ENCODE assay signal across 10 mouse cellular contexts in the genomic region with DNA sequence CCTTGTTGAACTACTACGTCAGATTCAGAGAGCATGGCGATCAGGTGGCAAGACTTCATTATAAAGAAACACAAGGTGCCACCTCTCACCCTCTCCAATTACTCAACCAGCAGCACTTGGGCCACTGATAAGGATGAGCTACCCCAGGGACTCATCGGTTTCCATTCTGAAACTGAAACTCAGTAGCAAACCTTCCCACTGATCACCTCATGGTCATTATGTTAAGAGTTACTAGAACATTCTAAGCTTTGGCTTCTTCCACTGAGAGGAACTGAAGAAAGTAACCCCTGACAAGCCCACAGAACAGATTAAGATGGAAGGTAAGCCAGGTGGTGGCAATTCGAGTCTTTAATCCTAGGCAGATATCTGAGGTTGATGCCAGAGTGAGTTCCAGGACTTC. TPM values are rescaled to one million over a fixed set of nuclear protein-coding genes. Genes with fewer than 3 reads are reported as not detected.
DNase-seq lines count a peak whose midpoint lies in the region; ATAC-seq lines count a peak whose summit lies in the region.
"Had no signal": no experiment of that assay in that cellular context is flagged by ENCODE, and none has a peak within 500 bp of the region (broad histone marks: within the 10 kb centered on the region; RNA-seq: fewer than 3 reads in every experiment).

No protein-coding gene starts in this region.

- H3K9me3 ChIP-seq in kidney, embryonic 14.5 days (ENCODE audit: control insufficient read depth, low read length): no peaks in the 10 kb centered on the region
- H3K9me3 ChIP-seq in embryonic facial prominence, embryonic 12.5 days: no peaks in the 10 kb centered on the region
- H3K9me3 ChIP-seq in hindbrain, embryonic 16.5 days (ENCODE audit: control insufficient read depth, low read length): no peaks in the 10 kb centered on the region
- no peaks in the 10 kb centered on the region for H3K9me3 ChIP-seq in midbrain, embryonic 15.5 days

- H3K4me2 ChIP-seq in kidney, embryonic 14.5 days (replicated peaks; ENCODE audit: low read depth, low read length): peak overlapping the region; percentile 70
- peak overlapping the region; percentile 92 for H3K4me2 ChIP-seq in embryonic facial prominence, embryonic 12.5 days (replicated peaks)
- peak overlapping the region; percentile 79 for H3K4me2 ChIP-seq in hindbrain, embryonic 16.5 days (ENCODE audit: low read length)
- peak overlapping the region; percentile 92 for H3K4me2 ChIP-seq in midbrain, embryonic 15.5 days

- no peak overlapping the region for H3K27ac ChIP-seq in kidney, embryonic 14.5 days (ENCODE audit: low read depth, low read length)
- H3K27ac ChIP-seq in embryonic facial prominence, embryonic 12.5 days: no peak overlapping the region
- no peak overlapping the region for H3K27ac ChIP-seq in hindbrain, embryonic 16.5 days (ENCODE audit: low read depth, low read length)
- no peak overlapping the region for H3K27ac ChIP-seq in midbrain, embryonic 15.5 days

- no peak for DNase-seq in kidney, adult 11 months
- DNase-seq in cerebellum, adult 9-11 months: no peak
- no peak for DNase-seq in right cerebral cortex, adult 18-20 months
- DNase-seq in embryo, embryonic 9.5 days (ENCODE audit: extremely low spot score): no peak
- DNase-seq: cerebellum, adult 11 months; heart, adult 11 months had no signal

- no peak overlapping the region for H3K4me3 ChIP-seq in kidney, embryonic 14.5 days (ENCODE audit: low read length)
- H3K4me3 ChIP-seq in embryonic facial prominence, embryonic 12.5 days: no peak overlapping the region
- no peak overlapping the region for H3K4me3 ChIP-seq in hindbrain, embryonic 16.5 days (ENCODE audit: low read length)
- peak overlapping the region; percentile 81; the same call in 1 of the 2 replicates for H3K4me3 ChIP-seq in midbrain, embryonic 15.5 days

- ATAC-seq in kidney, embryonic 14.5 days (ENCODE audit: low FRiP score, low TSS enrichment): no peak
- no peak for ATAC-seq in embryonic facial prominence, embryonic 12.5 days (ENCODE audit: insufficient number of reproducible peaks, insufficient read depth, low FRiP score, low TSS enrichment)
- ATAC-seq in hindbrain, embryonic 16.5 days: no peak
- no peak for ATAC-seq in midbrain, embryonic 15.5 days (replicated peaks)

- H3K36me3 ChIP-seq in kidney, embryonic 14.5 days (ENCODE audit: control insufficient read depth, insufficient read depth, low read length): no peaks in the 10 kb centered on the region
- no peaks in the 10 kb centered on the region for H3K36me3 ChIP-seq in embryonic facial prominence, embryonic 12.5 days
- H3K36me3 ChIP-seq in hindbrain, embryonic 16.5 days (ENCODE audit: control insufficient read depth, insufficient read depth, low read length): no peaks in the 10 kb centered on the region
- no peaks in the 10 kb centered on the region for H3K36me3 ChIP-seq in midbrain, embryonic 15.5 days (replicated peaks)

- H3K4me1 ChIP-seq in kidney, embryonic 14.5 days (ENCODE audit: control insufficient read depth, insufficient read depth, low read length): peaks cover 12% of the 10 kb centered on the region
- peaks cover 15% of the 10 kb centered on the region for H3K4me1 ChIP-seq in embryonic facial prominence, embryonic 12.5 days
- H3K4me1 ChIP-seq in hindbrain, embryonic 16.5 days (ENCODE audit: control insufficient read depth, insufficient read depth, low read depth, low read length): peaks cover 18% of the 10 kb centered on the region
- H3K4me1 ChIP-seq in midbrain, embryonic 15.5 days: peaks cover 33% of the 10 kb centered on the region

- peak overlapping the region; percentile 28; the same call in 1 of the 2 replicates for H3K9ac ChIP-seq in kidney, embryonic 14.5 days (ENCODE audit: low read depth, low read length)
- H3K9ac ChIP-seq in embryonic facial prominence, embryonic 12.5 days: no peak overlapping the region
- no peak overlapping the region for H3K9ac ChIP-seq in hindbrain, embryonic 16.5 days (ENCODE audit: low read depth, low read length)
- no peak overlapping the region for H3K9ac ChIP-seq in midbrain, embryonic 15.5 days

- no peaks in the 10 kb centered on the region for H3K27me3 ChIP-seq in kidney, embryonic 14.5 days (ENCODE audit: control insufficient read depth, insufficient read depth, low read length)
- no peaks in the 10 kb centered on the region for H3K27me3 ChIP-seq in embryonic facial prominence, embryonic 12.5 days
- H3K27me3 ChIP-seq in hindbrain, embryonic 16.5 days (replicated peaks; ENCODE audit: control insufficient read depth, insufficient read depth, low read length): no peaks in the 10 kb centered on the region
- no peaks in the 10 kb centered on the region for H3K27me3 ChIP-seq in midbrain, embryonic 15.5 days (replicated peaks)

- WGBS in kidney, embryonic 14.5 days: 89% methylated on average over 4 of the region's 4 CpGs
- 91% methylated on average over 4 of the region's 4 CpGs for WGBS in embryonic facial prominence, embryonic 12.5 days
- 94% methylated on average over 4 of the region's 4 CpGs for WGBS in hindbrain, embryonic 16.5 days
- WGBS in midbrain, embryonic 15.5 days: 95% methylated on average over 4 of the region's 4 CpGs

RNA-seq across cellular contexts. Expression of gene A730071L15Rik, which starts 1.4 kb away (rescaled TPM):
- 0.74 and 0.89 TPM in 2 replicates for polyA plus RNA-seq in kidney, embryonic 14.5 days (2014; fragmentation: Nextera tagmentation; extraction: Ambion mirVana)
- 0.28 and 0.39 TPM in 2 replicates for polyA plus RNA-seq in embryonic facial prominence, embryonic 12.5 days (2016; fragmentation: Nextera tagmentation; extraction: Ambion mirVana)
- 0.71 and 0.81 TPM in 2 replicates for polyA plus RNA-seq in hindbrain, embryonic 16.5 days (2015; fragmentation: Nextera tagmentation; extraction: Ambion mirVana)
- 0.48 and 0.56 TPM in 2 replicates for polyA plus RNA-seq in midbrain, embryonic 15.5 days (2015; fragmentation: Nextera tagmentation; extraction: Ambion mirVana)

RNA-seq across cellular contexts. Expression of gene Nudcd3, which starts 1.8 kb away (rescaled TPM):
- polyA plus RNA-seq in kidney, embryonic 14.5 days (2014; fragmentation: Nextera tagmentation; extraction: Ambion mirVana): 32.7 and 36.0 TPM in 2 replicates
- 49.5 and 50.8 TPM in 2 replicates for polyA plus RNA-seq in embryonic facial prominence, embryonic 12.5 days (2016; fragmentation: Nextera tagmentation; extraction: Ambion mirVana)
- 71.5 and 71.9 TPM in 2 replicates for polyA plus RNA-seq in hindbrain, embryonic 16.5 days (2015; fragmentation: Nextera tagmentation; extraction: Ambion mirVana)
- polyA plus RNA-seq in midbrain, embryonic 15.5 days (2015; fragmentation: Nextera tagmentation; extraction: Ambion mirVana): 73.8 and 77.2 TPM in 2 replicates

RNA-seq across cellular contexts. Expression of gene Npc1l1, which starts 31.5 kb away (rescaled TPM):
- 0.05 and 0.11 TPM in 2 replicates for polyA plus RNA-seq in kidney, embryonic 14.5 days (2014; fragmentation: Nextera tagmentation; extraction: Ambion mirVana)
- polyA plus RNA-seq in embryonic facial prominence, embryonic 12.5 days (2016; fragmentation: Nextera tagmentation; extraction: Ambion mirVana): 0.05 and 0.08 TPM in 2 replicates
- 0.04 TPM in 1 of 2 replicates, not detected in the other for polyA plus RNA-seq in hindbrain, embryonic 16.5 days (2015; fragmentation: Nextera tagmentation; extraction: Ambion mirVana)
- 0.06 and 0.08 TPM in 2 replicates for polyA plus RNA-seq in midbrain, embryonic 15.5 days (2015; fragmentation: Nextera tagmentation; extraction: Ambion mirVana)
